Mouse (Mus musculus): ENCODE results near the gene Nxpe2. TPM values are rescaled to one million over a fixed set of nuclear protein-coding genes. Genes with fewer than 3 reads are reported as not detected.

The Nxpe2 gene
- polyA plus RNA-seq, 1 experiment: 3.0 TPM

DNA sequence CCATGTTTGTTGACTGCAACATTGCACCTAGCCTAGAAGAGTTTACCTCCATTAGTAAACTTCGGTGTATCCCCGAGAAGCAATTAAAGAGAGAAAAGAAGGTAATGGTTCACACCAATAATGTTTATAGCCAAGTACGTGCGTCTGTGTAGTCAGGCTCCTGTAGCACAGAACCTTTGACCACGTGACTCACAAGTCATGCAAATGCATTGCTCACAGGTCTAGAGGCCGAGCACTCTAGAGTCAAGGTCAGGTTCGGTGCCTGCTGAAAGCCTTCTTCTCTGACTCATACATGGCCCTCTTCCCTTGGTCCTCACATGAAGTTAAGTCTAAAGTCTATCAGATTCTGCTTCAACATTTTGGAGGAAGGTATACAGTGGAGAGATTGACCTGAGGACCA, 54.3 kb downstream of the Nxpe2 start:
- no peak for DNase-seq (ENCODE audit: low spot score)

- DNase-seq (ENCODE audit: low spot score): no peak
Measured at GRCm38 (mm10) chr9:48294754-48295153, 58.5 kb downstream of the Nxpe2 start.

DNA sequence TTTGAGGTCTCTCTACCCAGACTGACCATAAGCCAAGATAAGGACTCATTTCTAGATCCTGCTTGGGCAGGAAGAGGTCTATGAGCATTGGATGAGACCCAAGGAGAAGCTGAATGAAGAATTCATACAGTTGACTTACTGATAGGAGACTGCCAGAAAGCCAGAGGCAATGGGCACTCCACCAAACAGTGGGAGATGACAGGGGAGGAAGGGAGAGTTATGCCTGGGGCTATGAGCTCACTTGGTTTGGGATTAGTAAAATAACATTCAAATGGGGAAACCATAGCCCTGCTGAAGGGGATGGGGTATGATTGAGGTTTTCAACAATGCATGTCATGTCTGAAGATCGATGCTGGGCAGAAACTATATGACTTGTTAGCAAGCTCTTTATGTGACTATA, 63.0 kb downstream of the Nxpe2 start:
- DNase-seq (ENCODE audit: low spot score): no peak

GRCm38 (mm10) chr9:48284221-48284620, 69.0 kb downstream of the Nxpe2 start:
- DNase-seq (ENCODE audit: low spot score): no peak

GRCm38 (mm10) chr9:48276831-48277230, 76.4 kb downstream of the Nxpe2 start:
- no peak for DNase-seq (ENCODE audit: low spot score)

Other genes with a start within 250 kb of the Nxpe2 start
- 7.1 and 7.4 TPM in 2 replicates for gene Nxpe4, start 191.4 kb downstream of the Nxpe2 start, polyA plus RNA-seq (2012; rRNA removed)
- 412 and 443 TPM in 2 replicates for gene Rexo2, start 127.2 kb upstream of the Nxpe2 start, polyA plus RNA-seq (2012; rRNA removed)
- gene Rbm7, start 141.8 kb upstream of the Nxpe2 start, polyA plus RNA-seq (2012; rRNA removed): 53.6 and 58.4 TPM in 2 replicates
- gene Gm5617, start 142.0 kb upstream of the Nxpe2 start, polyA plus RNA-seq (2012; rRNA removed): 26.3 and 29.8 TPM in 2 replicates